Mouse (Mus musculus): ENCODE measurements around the gene Impdh2.

Impdh2 gene

GRCm38 (mm10) chr9:108608889-108609288 is 48.8 kb downstream of the Impdh2 start:
- DNase-seq, result no peak

GRCm38 (mm10) chr9:108611488-108611887 is 51.4 kb downstream of the Impdh2 start:
- no peak for DNase-seq

Data from thymus, postnatal 4 days (tissue).